ENCODE assay signal across 11 mouse cellular contexts in the genomic region with DNA sequence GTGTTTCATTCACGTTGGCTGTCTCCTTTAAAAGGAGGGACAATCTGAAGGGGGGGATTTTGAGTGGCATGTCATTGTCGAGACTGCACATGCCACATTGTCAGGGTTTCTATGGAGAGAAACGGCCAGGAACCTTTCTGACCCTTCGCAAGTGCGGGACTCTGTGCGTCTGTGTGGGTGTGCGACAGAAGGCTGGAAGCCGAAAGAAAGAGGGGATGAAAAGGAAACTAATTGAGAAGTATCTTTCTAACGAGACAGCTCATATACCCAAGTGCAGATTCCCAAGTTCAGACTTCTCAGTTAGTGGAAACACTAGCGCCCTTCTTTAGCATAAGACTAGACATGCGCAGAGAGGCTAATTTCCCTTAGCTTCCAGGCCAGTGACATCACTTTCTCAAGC.
DNase-seq lines count a peak whose midpoint lies in the region; ATAC-seq lines count a peak whose summit lies in the region.
"Had no signal": no experiment of that assay in that cellular context is flagged by ENCODE, and none has a peak within 500 bp of the region (broad histone marks: within the 10 kb centered on the region; RNA-seq: fewer than 3 reads in every experiment).

No protein-coding gene starts in this region.

- WGBS in lung, embryonic 15.5 days: 60% methylated on average over 11 of the region's 11 CpGs
- WGBS in forebrain, embryonic 10.5 days: 24% methylated on average over 11 of the region's 11 CpGs

- no peak overlapping the region for H3K4me3 ChIP-seq in lung, embryonic 15.5 days
- H3K4me3 ChIP-seq in forebrain, embryonic 10.5 days: peak overlapping the region; percentile 2; the same call in 1 of the 2 replicates

- no peak overlapping the region for H3K9ac ChIP-seq in lung, embryonic 15.5 days

- no peaks in the 10 kb centered on the region for H3K9me3 ChIP-seq in lung, embryonic 15.5 days
- H3K9me3 ChIP-seq in forebrain, embryonic 10.5 days: peaks cover 10% of the 10 kb centered on the region; the same call in 1 of the 2 replicates

- H3K4me2 ChIP-seq in lung, embryonic 15.5 days: 0 out of 2 replicates have a peak overlapping the region, but pooled peaks have one; percentile 7

- ATAC-seq in lung, embryonic 15.5 days (ENCODE audit: borderline replicate concordance, extremely low read depth, low FRiP score, low TSS enrichment): no peak
- ATAC-seq in megakaryocyte-erythroid progenitor cell, adult 5-6 weeks (replicated peaks; ENCODE audit: low FRiP score, low TSS enrichment, poor library complexity, severe bottlenecking): no peak
- ATAC-seq in monocyte, adult 5-6 weeks (replicated peaks; ENCODE audit: insufficient number of reproducible peaks, low FRiP score, low TSS enrichment, poor library complexity, severe bottlenecking): no peak

- no peak for DNase-seq in lung, postnatal 10 days
- peak; percentile 59 for DNase-seq in forebrain, embryonic 10.5 days (ENCODE audit: extremely low spot score, low spot score)
- peak; percentile 62 for DNase-seq in mesoderm, embryonic 11.5 days (ENCODE audit: low read depth, low spot score)
- peak; percentile 73 for DNase-seq in retina, postnatal 1 day
- no peak for DNase-seq in lung, postnatal 14 days
- DNase-seq: adrenal gland, adult 2 months; cerebellum, adult 9-10 months; kidney, postnatal 36 days had no signal

- H3K4me1 ChIP-seq in lung, embryonic 15.5 days: no peaks in the 10 kb centered on the region
- H3K4me1 ChIP-seq in forebrain, embryonic 10.5 days: peaks cover 32% of the 10 kb centered on the region

- H3K36me3 ChIP-seq in lung, embryonic 15.5 days: no peaks in the 10 kb centered on the region
- no peaks in the 10 kb centered on the region for H3K36me3 ChIP-seq in forebrain, embryonic 10.5 days (replicated peaks)

- no peaks in the 10 kb centered on the region for H3K27me3 ChIP-seq in lung, embryonic 15.5 days
- H3K27me3 ChIP-seq in forebrain, embryonic 10.5 days (ENCODE audit: poor library complexity, severe bottlenecking): no peaks in the 10 kb centered on the region

- H3K27ac ChIP-seq in lung, embryonic 15.5 days: no peak overlapping the region
- H3K27ac ChIP-seq in forebrain, embryonic 10.5 days: peak overlapping the region; percentile 45

Comparison
In these comparisons a context has a peak if more than half of its experiments do, and no peak if none do; other contexts are left out.
1. DNase-seq: peak in forebrain, embryonic 10.5 days (single experiment), mesoderm, embryonic 11.5 days (single experiment) and retina, postnatal 1 day (single experiment); none in lung, postnatal 10 days (single experiment) and lung, postnatal 14 days (single experiment).